Mouse (Mus musculus) heart, embryonic 12.5 days (tissue): ENCODE data around the gene Hcrt. TPM values are rescaled to one million over a fixed set of nuclear protein-coding genes. Genes with fewer than 3 reads are reported as not detected.

Experiments
- ATAC-seq: fragments of 200-750 bp; cut with Nextera tagmentation; 2 replicates; pipeline ENCODE4 v1.8.0; 2017; ENCODE audit warnings: moderate TSS enrichment, moderate library complexity; ENCODE audit not compliant: insufficient number of reproducible peaks, low FRiP score
- H3K27ac ChIP-seq: fragments of 300-500 bp; sonication (generic); 2 replicates; pipeline ENCODE4 v1.5.1; 2016; ENCODE audit warnings: mild to moderate bottlenecking, moderate library complexity; ENCODE audit not compliant: poor library complexity, severe bottlenecking
- H3K27me3 ChIP-seq: fragments of 300-500 bp; sonication (generic); replicated peaks from 2 replicates; pipeline ENCODE4 v1.6.1; 2016; ENCODE audit warnings: mild to moderate bottlenecking, moderate library complexity
- H3K36me3 ChIP-seq: fragments of 300-500 bp; sonication (generic); 2 replicates; pipeline ENCODE4 v1.6.1; 2016; ENCODE audit warnings: mild to moderate bottlenecking, moderate library complexity
- H3K4me1 ChIP-seq: fragments of 300-500 bp; sonication (generic); replicated peaks from 2 replicates; pipeline ENCODE4 v1.6.1; 2016; ENCODE audit warnings: mild to moderate bottlenecking
- H3K4me2 ChIP-seq: fragments of 300-500 bp; sonication (generic); 2 replicates; pipeline ENCODE4 v1.6.1; 2016; ENCODE audit warnings: mild to moderate bottlenecking, moderate library complexity
- H3K4me3 ChIP-seq: fragments of 300-500 bp; sonication (generic); 2 replicates; pipeline ENCODE4 v1.5.1; 2016; ENCODE audit warnings: mild to moderate bottlenecking
- H3K9ac ChIP-seq: fragments of 300-500 bp; sonication (generic); 2 replicates; pipeline ENCODE4 v1.6.1; 2016; ENCODE audit warnings: mild to moderate bottlenecking, moderate library complexity
- H3K9me3 ChIP-seq: fragments of 300-500 bp; sonication (generic); replicated peaks from 2 replicates; pipeline ENCODE4 v1.6.1; 2016; ENCODE audit warnings: mild to moderate bottlenecking, moderate library complexity
- WGBS: fragments of 180-500 bp; shearing (Covaris S2); methylation state at CpG from one replicate; pipeline ENCODE4 v1.1.7; 2016; 5-methylcytosine and 5-hydroxymethylcytosine counted together
- polyA plus RNA-seq: library from polyadenylated mRNA; unstranded; fragments of >200 nt; fragmentation: Nextera tagmentation; extraction: Ambion mirVana; gene quantifications from 2 replicates; pipeline ENCODE4 v1.2.1, GENCODE M21; 2016

Gene Hcrt
- polyA plus RNA-seq, 1 experiment from 2014 or later, result not detected

DNA sequence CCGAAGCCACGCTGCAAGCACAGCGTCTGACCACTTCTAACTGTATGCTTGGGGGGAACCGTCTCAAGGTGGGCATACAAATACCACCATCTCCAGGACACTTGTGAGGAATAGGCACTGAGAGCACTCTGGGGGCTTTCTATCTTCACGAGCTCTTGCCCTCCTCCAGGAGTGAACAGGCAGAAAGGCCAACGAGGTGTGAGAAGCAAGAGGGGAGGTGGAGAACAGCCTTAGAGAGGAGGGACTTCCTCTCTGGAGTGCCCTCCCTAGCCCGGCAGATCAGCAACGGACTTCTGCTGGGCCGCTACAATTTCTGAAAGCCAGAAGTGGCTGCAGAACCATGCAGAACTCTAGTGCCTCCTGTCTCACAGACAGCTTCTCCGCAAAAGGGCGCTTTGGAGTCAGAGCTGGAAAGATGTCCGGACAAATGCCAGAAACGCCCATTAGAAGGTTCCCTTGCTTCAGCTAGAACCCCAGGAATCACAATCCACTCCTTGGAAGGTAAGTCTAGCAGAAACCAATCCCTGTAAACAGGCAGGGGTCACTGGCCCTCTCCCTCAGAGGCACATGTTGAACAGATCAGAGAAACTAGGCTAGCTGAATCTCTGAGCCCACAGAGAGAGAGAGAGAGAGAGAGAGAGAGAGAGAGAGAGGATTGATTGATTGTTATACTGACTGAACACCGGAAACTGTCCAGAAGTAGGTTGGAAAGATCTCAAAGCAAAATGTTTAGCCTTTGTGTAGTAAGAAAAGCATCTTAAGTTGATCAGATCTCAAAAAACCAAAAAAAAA is 26.6 kb downstream of the Hcrt start:
- Histone ChIP-seq H3K9me3 (no peaks in the 10 kb centered on the region), H3K27me3 (peaks cover 4% of the 10 kb centered on the region), H3K27ac (0 out of 2 replicates have a peak overlapping the region, but pooled peaks have one; percentile 12), H3K36me3 (peaks cover 9% of the 10 kb centered on the region; the same call in 1 of the 2 replicates), H3K4me2 (peak overlapping the region; percentile 98), H3K4me1 (peaks cover 24% of the 10 kb centered on the region), H3K9ac (peak overlapping the region; percentile 57), H3K4me3 (peak overlapping the region; percentile 99)
- WGBS, result 57% methylated on average over 14 of the region's 14 CpGs
- no peak for ATAC-seq

DNA sequence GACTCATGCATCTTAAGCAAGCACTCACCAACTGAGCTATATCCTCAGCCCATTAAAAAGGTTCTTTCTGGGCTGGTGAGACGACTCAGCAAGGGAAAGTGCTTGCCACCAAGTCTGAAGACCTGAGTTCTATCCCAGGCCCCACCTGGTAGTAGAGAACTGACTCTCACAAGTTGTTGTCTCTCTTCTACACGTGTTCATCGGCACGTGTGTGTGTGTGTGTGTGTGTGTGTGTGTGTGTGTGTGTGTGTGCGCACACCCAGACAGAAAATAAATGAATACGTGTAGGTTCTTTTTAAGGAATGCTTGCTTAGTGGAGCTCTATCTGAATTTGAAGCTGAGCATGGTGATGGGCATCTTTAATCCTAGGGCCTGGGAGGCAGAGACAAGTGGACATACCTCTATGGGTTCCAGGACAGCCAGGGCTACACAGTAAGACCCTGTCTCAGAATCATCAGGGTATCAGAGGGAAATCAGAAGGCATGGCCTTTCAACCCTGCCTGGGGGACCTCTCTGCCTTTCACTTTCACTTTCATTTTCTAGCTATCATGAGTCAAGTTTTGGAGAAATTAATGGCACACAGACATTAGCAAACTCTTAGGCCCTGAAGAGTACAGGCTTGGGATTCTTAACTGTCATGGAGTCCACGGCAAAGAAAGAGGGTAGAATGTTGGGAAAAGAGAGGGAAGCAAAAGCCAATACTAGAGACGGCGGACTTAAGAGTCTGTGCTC is 27.4 kb downstream of the Hcrt start:
- no peaks in the 10 kb centered on the region for H3K9me3 ChIP-seq
- H3K4me3 ChIP-seq, result peak overlapping the region; percentile 28
- no peak overlapping the region for H3K27ac ChIP-seq
- H3K4me1 ChIP-seq, result peaks cover 24% of the 10 kb centered on the region
- WGBS, result 90% methylated on average over 9 of the region's 9 CpGs
- H3K36me3 ChIP-seq, result peaks cover 9% of the 10 kb centered on the region; the same call in 1 of the 2 replicates
- ATAC-seq, result no peak
- H3K9ac ChIP-seq, result peak overlapping the region; percentile 57; the same call in 1 of the 2 replicates
- H3K4me2 ChIP-seq, result peak overlapping the region; percentile 98
- peaks cover 4% of the 10 kb centered on the region for H3K27me3 ChIP-seq

DNA sequence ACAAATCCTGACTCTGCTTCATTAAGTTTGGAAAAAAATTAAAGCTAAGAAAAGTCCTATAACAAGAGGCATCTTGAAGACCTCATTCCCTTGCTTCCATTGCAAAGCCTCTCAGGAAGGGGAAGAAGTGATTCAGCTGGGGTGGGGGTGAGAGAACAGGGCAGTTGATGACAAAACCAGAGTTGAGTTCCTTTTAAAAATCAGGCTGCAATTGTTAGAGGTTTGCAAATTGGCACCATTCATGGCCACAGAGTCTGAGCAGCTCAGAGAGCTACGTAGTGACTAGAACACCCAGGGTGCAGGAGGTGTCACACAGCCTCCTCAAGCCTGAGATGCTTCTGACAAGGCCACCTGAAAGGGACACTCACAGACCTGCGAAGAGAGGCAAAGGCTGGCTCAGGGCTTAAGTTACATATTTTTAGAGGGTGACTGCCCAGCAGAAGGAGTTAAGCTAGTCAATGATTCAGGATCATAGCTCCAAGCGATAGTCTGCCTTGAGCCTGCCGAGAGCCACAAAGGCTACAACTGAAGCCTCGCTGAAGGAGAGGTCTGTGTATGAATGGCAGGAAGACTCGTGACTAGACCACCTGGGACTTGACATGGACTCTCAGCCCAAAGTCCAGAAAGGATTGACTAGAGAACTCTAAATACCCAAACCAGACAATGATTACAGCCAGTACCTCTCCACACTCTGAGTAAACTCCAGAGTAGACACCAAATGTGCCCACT is 32.1 kb downstream of the Hcrt start:
- ATAC-seq, result no peak
- no peak overlapping the region for H3K4me3 ChIP-seq
- H3K36me3 ChIP-seq, result peaks cover 23% of the 10 kb centered on the region
- WGBS, result 86% methylated on average over 6 of the region's 6 CpGs
- peaks cover 5% of the 10 kb centered on the region for H3K4me1 ChIP-seq
- H3K4me2 ChIP-seq, result no peak overlapping the region
- no peak overlapping the region for H3K27ac ChIP-seq
- H3K9ac ChIP-seq, result no peak overlapping the region
- no peaks in the 10 kb centered on the region for H3K9me3 ChIP-seq
- H3K27me3 ChIP-seq, result no peaks in the 10 kb centered on the region

DNA sequence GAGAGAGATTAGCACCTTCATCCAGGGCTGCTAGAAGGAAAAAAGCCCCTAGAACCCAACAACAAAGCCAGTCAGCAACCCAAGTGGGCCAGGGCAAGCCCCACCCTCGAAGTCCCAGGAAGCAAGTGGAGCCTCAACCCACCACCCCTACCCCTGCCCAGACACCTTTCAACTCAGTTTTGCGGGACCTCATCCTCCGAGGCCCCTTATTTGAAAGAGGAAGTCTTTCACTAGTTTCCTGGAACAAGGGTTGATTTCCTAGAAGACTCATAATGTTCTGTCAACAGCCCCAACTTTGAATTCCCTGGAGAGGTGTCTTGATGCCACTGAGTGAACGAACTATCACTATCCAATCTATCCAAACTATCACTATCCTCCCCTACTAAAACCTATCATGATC is 32.8 kb downstream of the Hcrt start:
- Histone ChIP-seq H3K4me2 (no peak overlapping the region), H3K36me3 (peaks cover 21% of the 10 kb centered on the region), H3K27me3 (no peaks in the 10 kb centered on the region), H3K4me3 (no peak overlapping the region), H3K4me1 (peaks cover 5% of the 10 kb centered on the region), H3K27ac (no peak overlapping the region), H3K9me3 (no peaks in the 10 kb centered on the region), H3K9ac (no peak overlapping the region)
- no peak for ATAC-seq
- WGBS, result 77% methylated on average over 4 of the region's 4 CpGs

DNA sequence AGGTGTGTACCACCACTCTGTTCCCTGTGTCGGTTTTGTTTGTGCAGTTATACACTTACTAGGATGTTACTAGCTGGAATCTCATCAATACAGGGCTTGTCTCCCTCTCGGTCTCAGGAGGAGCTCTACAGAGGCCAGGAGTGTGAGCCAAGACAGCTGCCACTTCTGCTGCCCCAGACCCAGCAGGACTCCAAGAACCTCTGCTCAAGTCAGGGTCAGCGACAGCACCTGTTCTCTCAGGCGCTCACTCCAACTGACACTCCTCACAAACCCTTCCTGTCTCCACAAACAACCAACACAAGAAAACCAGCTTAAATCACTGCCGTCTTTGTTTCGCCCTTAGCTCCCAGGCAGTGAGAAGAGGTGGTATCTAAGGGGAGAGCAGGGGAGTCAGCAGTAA is 34.1 kb downstream of the Hcrt start:
- ATAC-seq, result no peak
- no peak overlapping the region for H3K9ac ChIP-seq
- 87% methylated on average over 6 of the region's 6 CpGs for WGBS

DNA sequence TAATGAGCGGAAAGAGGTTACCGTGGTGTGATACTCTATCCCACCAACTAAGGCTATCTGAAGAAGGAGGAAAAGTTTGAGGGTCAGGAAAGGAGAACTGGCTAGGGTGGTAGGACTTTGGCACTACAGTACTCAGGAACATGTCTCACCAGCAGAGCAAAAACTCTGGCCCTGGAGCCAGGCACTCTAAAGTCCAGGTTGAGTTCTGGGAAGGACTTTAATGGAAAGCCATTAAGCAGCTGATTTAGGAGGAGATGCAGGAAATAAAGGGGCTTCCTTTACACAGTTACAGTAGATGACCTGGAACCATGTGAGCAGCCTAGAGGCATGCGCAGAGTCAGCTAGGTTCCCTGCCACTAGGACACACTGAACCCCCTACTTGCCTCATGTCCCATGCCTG is 35.5 kb downstream of the Hcrt start:
- Histone ChIP-seq H3K4me1 (peaks cover 24% of the 10 kb centered on the region), H3K9ac (no peak overlapping the region), H3K4me3 (no peak overlapping the region), H3K36me3 (peaks cover 14% of the 10 kb centered on the region), H3K27me3 (no peaks in the 10 kb centered on the region), H3K27ac (no peak overlapping the region), H3K9me3 (no peaks in the 10 kb centered on the region), H3K4me2 (no peak overlapping the region)
- WGBS, result 93% methylated on average over 3 of the region's 3 CpGs
- no peak for ATAC-seq

More for the DNA sequence above, 34.1 kb downstream of the Hcrt start:
- Histone ChIP-seq H3K9me3 (no peaks in the 10 kb centered on the region), H3K4me2 (no peak overlapping the region), H3K27ac (no peak overlapping the region), H3K4me3 (no peak overlapping the region), H3K27me3 (no peaks in the 10 kb centered on the region), H3K4me1 (peaks cover 14% of the 10 kb centered on the region), H3K36me3 (peaks cover 20% of the 10 kb centered on the region)

DNA sequence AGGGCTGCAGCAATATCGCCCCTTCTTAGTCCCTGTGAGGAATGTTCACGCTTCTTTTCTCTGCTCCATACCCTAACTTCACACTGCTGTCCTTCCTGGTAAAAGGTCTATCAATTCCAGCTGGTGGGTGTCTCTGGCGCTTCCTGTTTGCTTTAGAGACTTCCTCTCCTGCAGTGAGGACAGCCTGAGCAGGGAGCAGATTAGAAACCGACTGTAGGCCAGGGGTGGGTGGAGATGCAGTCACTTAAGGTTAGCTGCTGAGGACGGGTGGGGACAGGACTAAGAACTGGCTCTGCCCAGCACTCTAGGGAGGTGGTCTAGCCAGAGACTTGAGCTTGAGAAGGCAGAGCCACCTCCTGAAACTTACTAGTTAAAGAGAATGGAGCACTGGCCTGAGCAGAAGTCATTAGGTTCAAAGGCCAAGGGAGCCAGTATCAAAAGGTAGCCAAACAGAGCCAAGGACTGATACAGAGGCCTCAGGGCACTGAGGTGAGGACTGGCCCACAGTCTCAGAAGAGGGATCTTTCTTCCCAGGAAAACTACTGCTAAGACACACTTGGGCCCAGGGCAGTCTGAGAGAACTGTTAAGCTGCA is 37.7 kb downstream of the Hcrt start:
- Histone ChIP-seq H3K4me1 (peaks cover 46% of the 10 kb centered on the region), H3K4me3 (no peak overlapping the region), H3K36me3 (peaks cover 14% of the 10 kb centered on the region), H3K4me2 (no peak overlapping the region; the same call in 1 of the 2 replicates), H3K9ac (peak overlapping the region; percentile 29; the same call in 1 of the 2 replicates), H3K27me3 (no peaks in the 10 kb centered on the region), H3K27ac (peak overlapping the region; percentile 69), H3K9me3 (no peaks in the 10 kb centered on the region)
- 31% methylated on average over 5 of the region's 5 CpGs for WGBS
- peak; percentile 60 for ATAC-seq

DNA sequence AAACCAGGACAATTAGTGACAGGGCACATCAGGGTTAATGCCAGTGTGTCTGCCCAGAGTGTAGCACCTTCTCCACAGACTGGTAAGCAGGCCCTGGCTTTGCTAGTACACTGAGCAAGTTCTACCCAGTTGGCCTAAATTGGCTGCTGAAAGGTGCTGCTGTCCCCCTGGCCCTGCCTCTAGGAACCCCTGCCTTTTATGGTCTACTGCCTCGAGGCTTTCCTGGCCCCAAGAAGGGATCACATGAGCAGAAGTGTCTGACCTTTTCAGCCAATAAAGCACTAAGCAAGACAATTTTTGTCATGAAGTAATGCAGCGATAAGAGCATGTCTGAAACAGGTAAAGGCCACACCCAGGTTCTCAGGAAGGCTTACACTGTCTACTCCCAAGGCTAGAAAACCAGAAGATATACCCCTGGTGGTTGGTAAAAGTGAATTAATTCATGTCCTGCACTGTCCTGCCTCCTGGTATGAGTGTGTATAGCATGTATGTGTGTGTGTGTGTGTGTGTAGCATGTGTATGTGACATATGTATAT is 40.2 kb downstream of the Hcrt start:
- Histone ChIP-seq H3K36me3 (peaks cover 18% of the 10 kb centered on the region), H3K4me1 (peaks cover 50% of the 10 kb centered on the region), H3K27me3 (no peaks in the 10 kb centered on the region), H3K4me2 (peak overlapping the region; percentile 27; the same call in 1 of the 2 replicates), H3K9ac (peak overlapping the region; percentile 50), H3K27ac (peak overlapping the region; percentile 82), H3K9me3 (no peaks in the 10 kb centered on the region), H3K4me3 (no peak overlapping the region)
- no peak for ATAC-seq
- WGBS, result 51% methylated on average over 2 of the region's 2 CpGs

DNA sequence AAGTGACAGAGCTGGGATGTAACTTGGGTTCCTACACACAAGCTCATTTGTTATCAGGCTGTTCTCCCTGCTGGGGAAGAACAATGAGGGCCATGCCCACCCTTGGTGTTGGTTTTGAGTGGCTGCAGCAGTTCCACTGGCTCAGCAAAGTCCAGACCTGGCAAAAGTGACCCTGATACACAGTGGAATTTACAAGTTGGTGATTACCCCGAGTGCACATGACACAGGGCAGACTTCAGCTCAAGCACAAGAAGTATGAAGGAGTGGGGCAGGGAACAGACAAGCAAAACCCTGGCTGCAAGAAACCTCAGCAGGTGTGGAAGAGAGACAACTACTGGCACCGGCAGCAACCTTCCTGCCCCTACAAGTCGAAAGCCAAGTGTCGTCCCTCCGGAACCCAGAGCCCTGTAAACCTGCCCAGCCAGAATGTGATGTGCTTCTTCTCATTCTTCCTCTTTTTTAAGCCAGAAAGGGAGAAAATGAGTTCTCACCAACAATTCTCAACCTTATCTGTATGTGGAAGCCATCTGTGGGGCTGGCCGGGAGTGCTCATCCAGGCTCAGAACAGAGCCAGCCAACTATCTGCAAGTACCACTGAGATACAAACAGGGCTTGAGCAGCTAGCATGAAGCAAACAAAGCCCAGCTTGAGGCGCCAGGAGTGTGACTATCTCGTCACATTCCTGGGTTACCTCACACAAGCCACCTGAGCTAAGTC is 40.8 kb downstream of the Hcrt start:
- peaks cover 24% of the 10 kb centered on the region for H3K36me3 ChIP-seq
- 0 out of 2 replicates have a peak, but pooled peaks have one; percentile 26 for ATAC-seq
- peak overlapping the region; percentile 50 for H3K9ac ChIP-seq
- peak overlapping the region; percentile 82 for H3K27ac ChIP-seq
- H3K27me3 ChIP-seq, result no peaks in the 10 kb centered on the region
- no peak overlapping the region for H3K4me3 ChIP-seq
- 36% methylated on average over 8 of the region's 8 CpGs for WGBS
- peaks cover 50% of the 10 kb centered on the region for H3K4me1 ChIP-seq
- peak overlapping the region; percentile 27 for H3K4me2 ChIP-seq
- H3K9me3 ChIP-seq, result no peaks in the 10 kb centered on the region

DNA sequence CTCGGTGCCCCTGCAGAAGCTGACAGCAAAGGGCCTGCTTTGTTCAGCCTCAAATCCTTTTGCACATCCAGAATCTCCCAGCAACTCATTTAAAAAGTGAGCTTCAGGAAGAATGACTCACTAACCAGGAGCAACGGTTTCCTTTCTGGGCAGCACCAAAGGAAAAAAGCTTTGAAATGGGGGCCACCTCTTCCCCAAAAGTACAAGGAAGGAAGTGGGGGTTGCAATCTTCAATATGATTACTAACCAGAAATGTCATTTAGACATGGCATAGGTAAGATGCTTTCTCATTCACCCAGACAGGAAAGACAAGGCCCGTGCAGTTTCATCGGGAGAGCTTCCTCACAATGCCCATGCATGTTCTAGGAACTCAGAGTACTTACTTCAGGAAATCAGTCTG is 41.5 kb downstream of the Hcrt start:
- Histone ChIP-seq H3K36me3 (peaks cover 31% of the 10 kb centered on the region), H3K27me3 (no peaks in the 10 kb centered on the region), H3K4me3 (no peak overlapping the region), H3K4me2 (peak overlapping the region; percentile 15; the same call in 1 of the 2 replicates), H3K9ac (peak overlapping the region; percentile 42), H3K27ac (peak overlapping the region; percentile 82), H3K9me3 (no peaks in the 10 kb centered on the region), H3K4me1 (peaks cover 50% of the 10 kb centered on the region)
- no peak for ATAC-seq
- WGBS, result 52% methylated on average over 4 of the region's 4 CpGs
